Mouse (Mus musculus) erythroblast, embryonic 14.5 days (primary cell): Measurements from ENCODE around the gene Ehd4.

Experiments used
- GATA1 ChIP-seq: IDR thresholded peaks from 2 replicates; pipeline ENCODE4 v1.6.1; 2012; ENCODE audit warnings: low read length, inconsistent platforms, mixed read lengths
- TAL1 ChIP-seq: IDR thresholded peaks from 3 replicates; pipeline ENCODE4 v1.6.1; 2012; ENCODE audit warnings: low read length, inconsistent platforms, mixed read lengths

- TF ChIP-seq GATA1, result no peak
- TF ChIP-seq TAL1, result no peak
These were observed 15.3 kb downstream of the Ehd4 start for GRCm38 (mm10) chr2:120139091-120139490.
